Mouse (Mus musculus) spleen, adult 12 weeks (tissue): Measurements from ENCODE around the gene 1700020L24Rik.
A peak's percentile ranks its signal among the peaks of the same experiment; 100 is the strongest.

Experiments used
- DNase-seq: peaks from one replicate; pipeline ENCODE4 v3.0.0; 2022; ENCODE audit warnings: low spot score

1700020L24Rik gene

DNA sequence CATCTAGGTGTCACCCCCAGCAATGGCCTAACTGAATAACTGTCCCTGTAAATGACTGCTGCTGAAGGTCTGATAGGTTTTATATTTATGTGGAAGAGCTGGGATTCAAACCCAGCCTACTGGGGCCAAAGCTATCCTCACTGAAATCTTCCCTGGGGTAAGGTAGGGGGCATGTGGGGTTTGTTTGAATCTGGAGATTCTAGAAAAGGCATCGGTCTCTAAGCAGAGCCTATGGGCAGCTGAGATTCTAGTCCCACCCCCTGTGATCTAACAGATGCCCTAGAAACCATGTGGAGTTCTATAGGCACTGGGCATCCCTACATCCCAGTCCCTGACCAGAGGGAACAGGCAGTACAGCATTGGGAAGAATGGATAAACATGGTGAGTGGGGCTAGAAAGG is at the start of gene 1700020L24Rik:
1700020L24Rik (plus strand) TSS at position 301 of the 400 bp plus-strand sequence.
- DNase-seq, result no peak

DNA sequence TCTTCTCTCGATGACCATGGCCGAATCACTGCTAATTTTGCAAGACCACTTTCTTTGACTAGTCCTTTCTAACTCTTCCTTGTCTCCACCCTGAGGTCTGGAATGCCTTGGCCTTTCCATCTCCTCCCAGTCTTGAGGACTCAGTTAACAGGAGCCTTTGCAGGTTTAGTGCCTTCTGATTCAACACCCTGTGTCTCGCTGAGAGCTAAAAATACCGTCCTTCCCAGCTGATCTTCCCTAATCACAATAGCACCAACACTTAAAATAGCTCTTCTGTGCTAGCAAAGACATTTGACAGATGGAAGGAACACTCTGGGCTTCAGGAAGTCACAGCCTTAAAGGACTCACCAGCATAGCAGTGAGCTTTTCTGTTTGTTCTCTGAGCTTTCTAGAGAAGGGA is 44.4 kb upstream of the 1700020L24Rik start:
- no peak for DNase-seq

DNA sequence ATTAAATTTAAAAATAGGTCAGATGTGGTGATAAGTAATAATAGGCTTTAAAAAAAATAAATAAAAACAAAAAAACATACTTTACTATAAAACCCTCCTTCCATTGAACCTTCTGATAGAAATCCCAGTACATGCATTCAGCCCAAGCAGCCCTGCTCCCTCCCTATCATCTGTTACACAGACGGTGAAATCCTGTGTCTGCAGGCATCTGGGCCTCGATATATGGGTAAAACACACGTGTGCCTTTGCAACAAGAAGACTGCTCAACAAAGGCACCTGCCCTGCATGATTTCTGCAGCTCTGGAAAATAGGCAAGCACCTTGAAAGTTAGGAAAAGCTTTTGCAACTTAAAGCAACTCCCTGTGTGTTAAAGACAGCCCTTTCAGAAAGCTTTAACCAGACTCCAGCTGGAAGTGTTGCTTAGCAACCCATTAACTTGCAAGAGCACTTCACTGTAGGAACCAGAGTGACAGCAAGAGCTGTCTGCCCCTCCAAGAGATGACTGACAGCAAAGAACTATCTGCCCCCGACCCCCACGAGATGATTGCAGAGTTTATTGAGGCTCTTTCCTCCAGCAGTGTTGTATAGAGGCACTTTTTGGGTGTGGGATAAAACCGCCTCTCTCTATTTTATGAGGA is 42.6 kb upstream of the 1700020L24Rik start:
- DNase-seq, result no peak

DNA sequence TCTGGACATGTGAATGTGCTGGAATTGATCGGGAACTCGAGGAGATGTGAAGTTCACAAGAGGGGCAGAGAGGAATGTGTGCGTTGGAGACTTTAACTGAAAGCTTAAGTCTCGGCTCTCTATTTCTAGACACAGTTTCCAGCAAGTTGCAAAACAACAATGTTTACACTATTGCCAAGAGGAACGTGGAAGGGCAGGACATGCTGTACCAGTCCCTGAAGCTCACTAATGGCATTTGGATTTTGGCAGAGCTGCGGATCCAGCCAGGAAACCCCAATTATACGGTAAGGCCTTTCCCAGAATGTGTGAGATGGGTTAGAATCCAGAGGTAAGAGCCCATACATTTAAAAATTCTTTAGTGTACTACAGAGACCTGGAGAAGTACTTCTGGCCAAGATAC is 39.9 kb upstream of the 1700020L24Rik start:
- no peak for DNase-seq

DNA sequence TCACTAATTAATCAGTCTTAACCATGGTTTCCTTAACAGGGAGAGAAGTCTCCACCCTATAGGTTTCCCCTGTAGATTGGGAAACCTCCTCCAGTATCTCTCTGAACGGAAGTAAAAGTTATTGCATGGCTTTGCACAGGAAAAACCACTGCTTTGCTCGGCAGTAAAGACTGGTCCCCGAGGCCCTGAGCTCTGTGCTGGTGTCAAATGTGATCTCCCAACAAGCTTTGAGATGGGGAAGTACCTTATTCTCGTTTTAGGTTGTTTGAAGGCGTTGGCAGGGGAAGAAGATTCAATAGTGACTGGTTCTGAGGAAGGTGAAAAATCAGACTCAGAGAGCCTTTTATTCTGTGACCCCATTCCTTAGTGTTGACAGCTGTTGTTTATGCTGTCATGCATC is 38.8 kb upstream of the 1700020L24Rik start:
- DNase-seq, result no peak

DNA sequence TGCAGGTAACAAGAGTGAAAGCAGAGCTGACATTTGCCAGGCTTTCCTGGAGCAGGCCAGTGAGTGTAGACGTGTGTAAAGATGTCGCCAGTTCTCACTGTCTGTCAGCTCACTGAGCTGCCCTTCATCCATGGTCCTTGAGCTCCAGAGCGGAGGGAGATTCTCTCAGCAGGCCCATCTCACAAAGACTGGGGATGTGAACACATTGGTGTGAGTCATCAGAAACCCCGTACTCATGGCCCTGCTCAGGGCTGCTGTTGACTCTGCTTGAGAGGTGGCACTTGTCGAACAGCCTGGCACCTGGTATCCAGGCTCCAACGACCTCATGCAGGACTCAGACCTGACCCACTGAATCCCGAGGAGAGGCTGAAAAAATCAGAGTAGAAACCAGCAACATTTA is 33.7 kb upstream of the 1700020L24Rik start:
- DNase-seq, result no peak

DNA sequence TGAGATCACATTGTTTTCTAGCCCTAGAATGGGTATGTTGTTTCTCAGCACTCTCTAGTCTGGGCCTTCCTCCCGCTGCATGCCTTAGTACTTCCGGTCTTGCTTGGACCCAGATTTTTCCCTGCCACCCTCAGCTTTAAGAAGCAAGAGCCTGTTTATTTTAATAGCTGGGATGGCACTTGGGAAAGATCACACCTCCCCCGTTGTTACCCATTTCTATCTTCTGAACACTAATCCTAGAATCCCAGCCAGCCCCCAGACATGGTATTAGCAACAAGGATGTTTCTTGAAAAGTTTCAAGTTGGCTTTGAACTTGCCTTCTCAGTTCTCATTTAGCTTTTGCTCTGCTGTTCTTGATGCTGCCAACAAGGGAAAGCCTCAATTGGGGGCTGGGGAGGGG is 31.1 kb upstream of the 1700020L24Rik start:
- no peak for DNase-seq

DNA sequence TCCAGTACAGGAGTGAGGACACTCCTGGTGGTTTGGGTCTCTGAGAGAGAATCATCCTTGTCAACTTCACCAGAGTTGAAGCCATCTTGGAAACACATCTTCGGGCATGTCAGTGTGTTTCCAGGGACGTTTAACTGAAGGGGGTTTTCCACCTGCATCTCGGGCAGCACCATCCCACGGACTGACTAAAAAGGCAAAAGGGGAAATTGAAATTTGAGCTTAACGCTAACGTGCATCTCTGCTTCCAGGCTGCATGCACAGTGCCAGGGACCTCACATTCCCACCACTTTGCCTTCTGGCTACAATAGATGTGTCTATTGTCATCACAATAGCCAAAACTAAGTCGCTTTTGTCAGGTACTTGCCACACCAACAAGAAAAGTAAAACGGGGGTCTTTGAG is 29.2 kb upstream of the 1700020L24Rik start:
- DNase-seq, result no peak

DNA sequence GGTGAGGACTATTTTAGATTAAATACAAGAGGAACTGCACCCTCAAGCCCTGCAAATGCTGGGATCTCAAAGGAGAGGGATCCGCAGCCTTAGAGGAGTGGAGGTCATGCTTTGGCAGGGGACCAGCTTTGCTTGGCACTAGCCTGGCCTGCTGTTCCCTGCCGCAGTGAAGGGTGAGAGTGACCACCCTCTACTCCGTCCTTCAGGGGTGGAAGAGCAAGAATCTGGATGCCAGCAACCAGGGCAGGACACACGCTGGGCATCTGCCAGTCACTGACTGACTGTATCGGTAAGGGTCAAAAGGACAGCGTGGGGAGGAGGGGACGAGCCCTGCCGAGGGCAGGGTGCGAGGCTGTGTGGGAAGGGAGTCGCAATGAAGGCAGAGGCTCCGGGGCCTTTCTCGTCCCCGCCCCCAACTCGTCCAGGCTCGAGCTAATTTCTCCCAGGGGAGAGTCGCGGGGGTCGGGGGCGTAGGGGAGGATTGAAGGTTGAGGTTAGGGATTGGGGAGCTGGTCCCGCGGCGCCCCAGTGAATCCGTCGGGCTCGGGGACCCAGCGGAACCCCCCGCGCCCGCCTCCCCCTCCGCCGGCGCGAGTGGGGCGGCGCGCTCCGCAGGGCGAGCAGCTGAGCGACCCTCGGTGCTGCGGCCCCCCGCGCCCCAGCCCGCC is 28.3 kb upstream of the 1700020L24Rik start, which contains the start of gene Rasl10b:
Rasl10b (plus strand) TSS at position 51 of the 668 bp plus-strand sequence.
- DNase-seq, result no peak

DNA sequence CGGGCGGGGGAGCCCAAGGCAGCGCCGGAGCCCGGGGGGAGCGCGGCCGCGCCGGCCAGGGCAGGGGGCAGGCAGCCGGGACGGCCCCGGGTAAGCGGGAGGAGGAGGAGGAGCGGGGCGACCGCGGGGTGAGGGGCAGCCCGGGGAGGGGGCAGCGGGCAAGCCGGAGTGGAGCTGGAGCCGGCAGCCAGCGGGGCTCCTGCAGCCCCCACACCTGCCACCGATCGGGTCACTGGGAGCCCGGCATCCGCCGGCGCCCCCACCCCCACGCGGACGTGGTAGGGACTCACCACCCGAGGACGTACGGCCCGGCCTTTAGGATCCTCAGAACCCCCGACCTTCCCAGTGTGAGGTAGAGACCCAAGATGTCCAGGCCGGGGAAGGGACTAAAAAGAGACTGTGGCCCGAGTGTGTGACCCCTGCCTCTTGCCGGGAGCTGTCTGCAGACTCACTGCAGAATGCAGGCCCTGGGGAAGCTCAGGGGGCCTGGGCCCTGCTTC is 27.6 kb upstream of the 1700020L24Rik start:
- DNase-seq, result no peak

DNA sequence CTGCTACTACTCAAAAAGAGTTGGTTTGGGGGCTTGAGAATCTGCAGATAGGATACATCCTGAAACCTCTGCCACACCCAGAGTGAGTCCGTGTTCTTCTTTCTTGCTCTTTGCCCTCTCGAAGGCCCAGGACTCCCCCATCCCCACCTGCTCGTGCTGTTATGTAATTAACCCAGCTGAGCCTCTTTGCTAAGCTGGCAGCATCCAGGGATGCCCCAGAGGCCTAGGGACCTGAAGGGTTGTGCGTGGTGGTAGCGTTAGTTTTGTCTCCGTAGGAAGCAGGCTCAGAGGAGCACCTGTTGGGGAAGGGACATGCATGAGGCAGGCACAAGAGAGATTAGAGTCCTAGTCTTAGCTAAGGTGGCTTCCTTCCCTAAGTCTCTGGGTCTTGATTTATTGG is 27.0 kb upstream of the 1700020L24Rik start:
- DNase-seq, result no peak

DNA sequence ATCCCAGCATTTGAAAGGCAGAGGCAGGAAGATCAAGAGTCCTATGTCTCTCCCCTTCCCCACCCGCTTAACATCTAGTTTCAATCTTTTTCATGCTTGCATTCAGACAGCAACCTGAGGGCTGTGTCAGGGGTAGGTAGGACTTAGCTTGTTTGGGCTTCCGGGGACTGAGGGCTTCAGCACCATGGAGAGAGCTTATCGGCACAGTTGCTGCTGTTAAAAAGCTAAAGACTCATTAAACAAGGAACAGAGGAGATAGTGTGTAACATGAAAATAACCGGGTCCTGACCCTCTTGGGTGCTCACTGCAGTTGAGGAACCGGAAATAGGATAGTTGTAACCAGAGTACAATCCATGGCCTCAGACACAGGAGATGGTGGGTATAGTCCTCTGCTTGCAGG is 20.4 kb upstream of the 1700020L24Rik start:
- DNase-seq, result no peak

DNA sequence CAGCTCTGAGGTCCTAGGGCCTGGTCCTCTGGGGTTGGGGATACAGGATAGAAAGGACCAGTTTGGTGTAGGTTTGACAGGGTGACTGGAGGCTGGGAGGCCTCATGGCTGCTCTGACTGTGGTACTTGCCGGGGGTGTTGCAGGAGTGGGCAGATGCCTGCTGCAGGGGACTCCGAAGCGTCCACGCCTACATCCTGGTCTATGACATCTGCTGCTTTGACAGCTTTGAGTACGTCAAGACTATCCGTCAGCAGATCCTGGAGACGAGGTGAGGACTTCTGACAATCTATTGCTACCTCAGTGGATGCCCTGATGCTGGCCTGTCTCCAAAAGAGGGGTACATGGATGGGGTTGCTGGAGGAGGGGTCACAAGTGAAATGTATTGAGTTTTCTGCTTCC is 19.8 kb upstream of the 1700020L24Rik start:
- no peak for DNase-seq

DNA sequence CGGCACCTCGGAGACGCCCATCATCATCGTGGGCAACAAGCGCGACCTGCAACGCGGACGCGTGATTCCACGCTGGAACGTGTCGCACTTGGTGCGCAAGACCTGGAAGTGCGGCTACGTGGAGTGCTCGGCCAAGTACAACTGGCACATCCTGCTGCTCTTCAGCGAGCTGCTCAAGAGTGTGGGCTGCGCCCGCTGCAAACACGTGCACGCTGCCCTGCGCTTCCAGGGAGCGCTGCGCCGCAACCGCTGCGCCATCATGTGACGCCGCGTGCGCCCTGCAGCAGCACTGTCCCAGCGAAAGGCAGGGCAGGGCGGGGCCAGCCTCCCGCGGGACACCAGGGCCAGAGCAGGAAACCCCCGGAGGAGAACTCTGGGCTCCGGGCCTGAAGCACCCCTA is 18.9 kb upstream of the 1700020L24Rik start:
- DNase-seq, result no peak

DNA sequence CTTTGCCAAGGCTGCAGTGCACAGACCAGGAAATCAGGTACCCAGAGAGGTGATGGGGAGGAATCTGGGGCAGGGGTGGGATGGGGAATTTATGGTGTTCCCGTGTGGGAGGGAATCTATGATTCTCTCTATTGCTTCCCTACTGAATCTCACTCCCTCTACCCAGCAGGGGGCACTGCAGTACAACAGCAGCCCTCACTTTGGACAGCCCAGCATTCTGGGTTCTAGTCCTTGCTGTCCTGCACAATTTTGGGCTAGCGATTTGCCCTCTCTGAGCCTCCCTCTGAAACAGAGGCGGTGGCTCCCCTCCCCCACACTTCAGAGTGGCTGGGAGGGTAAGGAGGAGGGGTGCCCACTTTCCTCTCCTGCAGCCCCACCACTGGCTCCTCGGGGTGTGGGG is 17.1 kb upstream of the 1700020L24Rik start:
- no peak for DNase-seq

DNA sequence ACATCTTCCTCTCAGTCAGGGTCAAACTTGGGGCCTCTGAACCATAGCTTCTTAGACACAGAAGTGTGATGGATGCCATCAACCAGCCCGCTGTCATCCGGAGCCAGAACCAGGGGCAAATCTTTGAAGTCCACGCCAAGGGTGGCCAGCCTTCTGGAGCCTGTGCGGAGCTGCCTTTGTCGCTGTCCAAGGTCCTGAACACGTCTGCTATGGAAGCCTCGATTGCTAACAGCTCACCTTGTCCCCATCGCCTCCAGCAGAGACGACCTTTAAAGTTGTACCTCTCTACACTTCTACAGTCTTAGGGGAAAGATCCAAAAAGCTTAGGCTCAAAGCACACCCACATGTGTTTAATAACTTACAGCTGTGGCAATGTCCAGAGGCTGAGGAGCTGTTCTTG is 16.2 kb upstream of the 1700020L24Rik start:
- peak; percentile 42 for DNase-seq

DNA sequence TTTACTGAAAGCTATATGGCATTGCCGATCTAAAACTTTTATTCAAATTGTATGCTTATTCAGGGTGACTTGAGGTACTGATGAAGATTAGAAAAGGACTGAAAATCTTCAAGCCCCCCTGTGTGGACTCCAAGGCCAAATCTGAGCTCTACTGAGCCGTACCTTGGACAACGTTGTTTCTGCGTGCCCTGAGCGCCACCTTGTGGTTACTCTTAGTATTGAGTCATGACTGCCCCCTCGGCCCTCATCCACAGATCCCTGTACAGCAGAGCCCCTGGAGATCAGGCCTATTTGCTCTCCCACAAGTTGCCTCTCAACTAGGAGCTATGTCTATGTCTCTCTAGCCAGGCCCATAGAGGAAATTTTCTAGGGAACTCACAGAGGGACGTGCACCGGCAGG is 12.8 kb upstream of the 1700020L24Rik start:
- peak; percentile 60 for DNase-seq

DNA sequence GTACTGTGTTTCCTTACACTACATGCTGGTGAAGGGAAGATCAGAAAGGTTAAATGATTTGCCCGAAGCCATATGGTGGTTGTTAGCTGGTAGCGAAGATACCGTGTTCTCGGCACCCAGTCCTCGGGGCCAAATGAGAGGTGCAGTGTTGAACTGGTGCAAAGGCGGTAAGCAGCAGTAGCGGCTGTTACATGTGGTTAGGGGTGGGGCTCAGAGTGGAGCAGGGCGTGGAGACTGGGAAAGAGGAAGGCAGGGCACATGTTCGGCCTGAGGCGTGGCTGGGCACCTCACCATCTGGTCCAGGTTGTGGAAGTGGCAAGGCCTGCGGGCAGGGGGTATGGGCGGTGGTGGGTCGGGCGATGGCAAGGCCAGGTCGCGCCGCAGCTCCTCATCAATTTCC is 10.5 kb upstream of the 1700020L24Rik start:
- no peak for DNase-seq

DNA sequence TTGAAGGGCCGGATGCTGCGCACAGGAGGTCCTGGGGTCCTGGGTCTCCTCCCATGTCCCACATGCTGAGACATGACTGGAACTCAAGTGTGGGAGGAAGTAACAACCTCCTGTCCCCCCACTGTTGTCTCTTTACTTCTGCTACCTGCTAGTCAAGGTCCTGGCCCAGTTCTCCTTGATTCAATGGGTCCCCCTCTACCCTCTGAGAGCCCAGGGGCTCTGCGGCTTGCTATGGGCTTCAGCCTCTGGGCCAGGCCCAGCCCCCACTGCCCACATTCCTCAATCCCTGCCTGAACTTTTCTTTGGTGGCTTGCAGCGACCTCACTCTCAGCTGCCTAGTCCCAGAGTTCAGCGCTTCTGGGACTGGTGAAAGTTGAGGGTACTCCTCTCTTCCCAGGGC is 8.1 kb upstream of the 1700020L24Rik start, which contains the start of gene Gas2l2:
Gas2l2 (minus strand) TSS at position 101 of the 400 bp plus-strand sequence.
- no peak for DNase-seq

DNA sequence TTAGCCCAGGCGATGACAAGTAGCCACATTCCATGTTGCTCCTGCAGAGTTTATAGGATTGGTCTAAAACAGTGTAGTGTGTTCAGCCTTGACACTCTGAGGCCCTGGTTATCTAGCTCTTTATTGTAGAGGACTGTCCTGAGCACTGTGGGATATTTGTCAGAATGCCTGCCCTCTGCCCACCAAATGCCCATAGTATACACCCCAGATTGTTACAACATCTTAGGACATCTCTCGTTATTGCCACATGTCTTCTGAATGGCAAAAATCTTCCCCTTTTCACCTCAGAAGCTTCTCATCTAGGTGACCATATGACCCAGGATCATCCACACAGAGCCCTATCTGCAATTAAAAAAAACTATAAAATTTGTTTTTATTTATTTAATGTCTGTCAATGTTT is 4.9 kb upstream of the 1700020L24Rik start:
- no peak for DNase-seq

DNA sequence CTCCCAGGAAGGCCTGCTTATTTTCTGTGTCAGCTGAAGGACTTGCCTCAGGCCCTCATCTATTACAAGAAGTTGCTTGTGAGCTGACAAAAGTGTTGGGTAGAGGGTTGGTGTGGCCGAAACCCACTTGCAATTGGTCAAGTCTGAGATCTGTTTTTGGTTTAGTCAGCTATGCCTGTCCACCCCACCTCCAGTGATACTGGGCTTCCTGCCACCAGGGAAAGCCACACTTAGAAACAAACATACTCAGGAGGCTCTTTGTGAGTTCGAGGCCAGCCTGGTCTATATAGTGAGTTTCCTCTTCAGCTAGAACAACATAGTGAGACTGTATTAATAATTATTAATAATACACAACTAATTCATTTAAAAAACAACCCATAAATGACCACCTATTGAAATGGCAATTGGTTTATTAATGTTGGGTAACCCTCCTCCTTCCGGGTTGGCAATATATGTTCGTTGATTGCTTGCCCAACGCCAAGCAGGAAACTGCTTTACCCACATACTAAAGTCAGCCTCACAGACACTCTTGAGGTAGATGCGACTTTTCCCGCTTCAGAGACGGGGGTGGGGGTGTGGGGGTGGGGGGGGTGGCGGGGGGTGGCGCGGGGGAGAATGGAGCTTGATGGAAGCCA is 2.1 kb downstream of the 1700020L24Rik start:
- no peak for DNase-seq

DNA sequence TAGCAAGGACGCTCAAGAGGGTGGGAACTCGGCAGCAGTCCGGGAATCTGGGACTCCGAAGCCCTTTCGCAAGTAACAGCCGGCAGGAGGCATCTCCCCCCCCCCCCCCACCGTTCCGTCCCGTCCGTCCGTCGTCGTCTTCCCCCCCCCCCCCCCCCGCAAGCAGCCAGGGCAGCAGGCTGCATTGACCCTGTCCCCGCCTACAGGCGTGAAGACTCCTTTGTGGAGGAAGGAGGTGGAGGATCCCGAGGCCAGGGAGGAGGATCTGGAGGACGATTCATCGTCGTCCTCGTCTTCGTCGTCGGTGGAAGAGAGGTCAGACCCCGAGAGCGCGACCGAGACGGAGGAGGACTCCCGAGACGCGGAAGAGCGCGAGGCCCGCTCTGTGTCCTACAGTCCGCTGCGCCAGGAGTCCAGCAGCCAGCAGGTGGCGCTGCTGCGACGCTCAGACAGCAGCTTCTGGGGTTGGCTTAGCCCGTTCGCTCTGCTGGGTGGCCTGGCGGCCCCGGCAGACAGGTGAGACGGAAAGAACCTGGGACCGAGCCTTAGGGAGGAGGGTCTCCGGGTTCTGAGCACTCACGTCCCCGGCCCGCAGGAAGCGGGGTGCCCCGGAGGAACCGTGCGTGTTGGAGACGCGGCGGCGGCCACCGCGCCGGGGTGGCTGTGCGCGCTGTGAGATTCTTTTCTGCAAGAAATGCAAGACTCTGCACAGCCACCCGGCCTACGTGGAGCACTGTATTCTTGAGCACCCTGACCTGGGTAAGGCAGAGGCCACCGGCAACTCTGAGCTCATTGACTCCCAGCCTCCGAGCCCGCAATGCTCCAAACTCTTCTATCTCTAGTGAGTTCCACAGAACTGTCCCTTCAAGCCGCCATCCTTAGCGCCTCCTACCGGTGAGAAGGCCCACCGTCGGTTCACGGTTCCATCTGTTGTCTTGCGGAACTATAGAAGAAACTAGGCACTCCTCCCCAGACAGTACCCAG is 2.9 kb downstream of the 1700020L24Rik start:
- DNase-seq, result peak; percentile 81
